Mouse (Mus musculus): ENCODE results near the gene Epha3.

- TF ChIP-seq CTCF (IDR thresholded peaks at IDR 0.05), result no peak
- TF ChIP-seq EP300 (IDR thresholded peaks at IDR 0.05), result no peak
Observed at GRCm38 (mm10) chr16:63821164-63821563, 42.8 kb downstream of the Epha3 start.
